Mouse (Mus musculus) c-Kit-positive CD71-negative TER-119-negative erythroid progenitor cells, embryonic 14.5 days (primary cell): ENCODE measurements at regions not wholly inside any gene's neighbourhood (a gene's known extent, or its start where the extent isn't known, plus 50 kb on each side); places are given as distances from the start of the nearest gene placed in this dataset.
A peak's percentile ranks its signal among the peaks of the same experiment; 100 is the strongest.
"Not testable (repeated sequence)": the region's sequence is repeated elsewhere in the genome, so short reads cannot be mapped to it uniquely, and the experiment has no call there.

Experiments used
- DNase-seq: peaks from one replicate; pipeline ENCODE4 v3.0.0-alpha.2; 2013; ENCODE audit warnings: low read depth

GRCm38 (mm10) chrX:103250961-103251360, 64.5 kb upstream of the Nap1l2 start:
- no peak for DNase-seq

DNA sequence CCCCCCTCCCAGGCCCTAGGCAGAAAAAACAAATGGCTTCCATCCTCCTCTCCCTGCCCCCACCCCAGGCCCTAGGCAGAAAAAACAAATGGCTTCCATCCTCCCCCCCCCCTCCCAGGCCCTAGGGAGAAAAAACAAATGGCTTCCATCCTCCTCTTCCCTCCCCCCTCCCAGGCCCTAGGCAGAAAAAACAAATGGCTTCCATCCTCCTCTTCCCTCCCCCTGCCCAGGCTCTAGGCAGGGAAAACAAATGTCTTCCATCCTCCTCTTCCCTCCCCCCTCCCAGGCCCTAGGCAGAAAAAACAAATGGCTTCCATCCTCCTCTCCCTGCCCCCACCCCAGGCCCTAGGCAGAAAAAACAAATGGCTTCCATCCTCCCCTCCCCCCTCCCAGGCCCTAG, 65.0 kb upstream of the Nap1l2 start:
- DNase-seq = not testable (repeated sequence)

- DNase-seq = not testable (repeated sequence)
Measured at GRCm38 (mm10) chrX:103252056-103252850, 65.8 kb upstream of the Nap1l2 start.

DNA sequence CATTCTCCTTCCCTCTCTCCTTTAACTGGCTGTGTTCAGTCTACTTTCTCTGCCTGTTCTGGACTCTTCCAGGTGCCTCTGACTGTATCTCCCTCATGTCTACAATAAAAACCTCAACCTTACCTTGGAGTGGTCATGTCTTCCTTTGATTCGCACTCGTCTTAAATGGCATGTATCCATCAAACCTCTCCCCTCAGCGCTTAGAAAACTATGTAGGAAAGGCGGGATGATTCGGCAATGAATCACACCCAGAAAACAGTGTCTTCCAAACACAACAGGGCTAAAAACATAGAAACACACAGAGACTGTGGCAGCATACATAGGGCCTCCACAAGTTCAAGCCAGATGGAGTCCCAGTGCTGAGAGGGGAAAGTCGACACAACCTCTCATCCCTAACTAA, 66.4 kb upstream of the Nap1l2 start:
- no peak for DNase-seq

GRCm38 (mm10) chrX:103254867-103255266, 66.3 kb upstream of the Cdx4 start:
- no peak for DNase-seq

- peak; percentile 37 for DNase-seq
Measured at GRCm38 (mm10) chrX:103259882-103260281, 61.3 kb upstream of the Cdx4 start.
